Mouse (Mus musculus) left cerebral cortex, adult 8-10 months (tissue): Measurements from ENCODE around the gene Vps37b. TPM values are rescaled to one million over a fixed set of nuclear protein-coding genes. Genes with fewer than 3 reads are reported as not detected.
A peak's percentile ranks its signal among the peaks of the same experiment; 100 is the strongest.

Experiments used
- DNase-seq, 2 experiments: peaks; one replicate each; pipeline ENCODE4 v3.0.0; 2022; ENCODE audit warnings: low spot score in 2 of 2
- total RNA-seq, 4 experiments: library from RNA; stranded (reverse); gene quantifications; 2 replicates each; pipeline ENCODE4 v1.2.4; 2022

Vps37b gene
- total RNA-seq, 4 experiments from 2014 or later = 35.5 to 47.5 (median 42.3) TPM

DNA sequence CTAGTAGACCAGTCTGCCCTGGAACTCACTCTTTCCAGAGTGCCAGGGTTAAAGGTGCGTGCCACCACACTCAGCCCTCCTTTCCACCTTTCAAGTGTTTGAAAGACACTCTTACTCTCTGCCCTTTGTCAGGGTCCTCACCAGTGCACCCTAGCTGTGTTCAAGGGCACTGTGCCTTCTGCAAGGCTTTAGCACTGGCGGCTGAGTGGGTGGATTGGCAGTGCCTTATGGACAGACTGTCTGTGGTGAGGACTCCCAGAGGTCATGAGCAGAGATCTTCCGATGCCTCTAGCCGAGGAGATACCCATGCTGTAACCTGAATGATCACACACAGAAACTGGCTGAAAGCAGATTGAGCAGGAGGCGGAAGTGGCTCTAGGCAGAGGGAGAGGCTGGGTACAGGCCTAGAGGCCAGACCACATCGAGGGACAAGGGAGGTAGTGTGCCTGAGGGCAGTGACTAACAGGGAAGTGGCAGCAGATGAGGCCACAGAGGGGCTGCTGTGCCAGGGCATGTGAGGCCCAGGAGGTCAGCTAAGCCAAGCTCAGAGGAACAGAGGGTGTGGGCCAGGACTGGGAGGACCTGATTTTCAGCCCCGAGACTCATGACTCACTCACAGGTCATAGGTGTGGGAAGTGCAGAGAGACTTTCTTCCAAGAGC, 14.8 kb upstream of the Vps37b start:
- no peak for DNase-seq

DNA sequence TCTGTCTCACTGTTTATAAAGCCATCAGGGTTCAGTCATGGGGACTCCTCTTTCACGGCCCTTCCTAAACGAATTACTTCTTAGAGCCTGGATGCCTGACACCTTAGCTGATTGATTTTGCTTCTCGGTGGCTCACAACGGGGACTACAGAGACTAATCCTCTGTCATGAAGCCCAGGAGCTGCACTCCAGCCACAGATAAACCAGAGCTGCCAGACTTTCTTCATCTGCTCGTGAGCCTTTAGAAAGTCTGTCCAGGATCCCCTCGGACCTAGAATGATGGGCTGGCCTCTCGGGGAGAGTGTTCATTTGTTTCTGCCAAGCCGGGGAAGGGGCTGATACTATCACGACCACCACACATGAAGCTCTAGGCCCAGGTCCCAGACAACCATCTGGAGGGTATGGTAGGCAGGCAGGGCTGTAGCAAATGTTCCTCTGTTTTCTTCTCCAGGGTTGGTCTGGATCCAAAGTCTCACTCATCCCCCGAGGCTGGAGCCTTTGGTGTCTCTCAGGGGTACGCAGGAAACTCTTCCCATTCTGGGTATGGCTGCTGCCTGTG, 13.5 kb upstream of the Vps37b start:
- DNase-seq = no peak

DNA sequence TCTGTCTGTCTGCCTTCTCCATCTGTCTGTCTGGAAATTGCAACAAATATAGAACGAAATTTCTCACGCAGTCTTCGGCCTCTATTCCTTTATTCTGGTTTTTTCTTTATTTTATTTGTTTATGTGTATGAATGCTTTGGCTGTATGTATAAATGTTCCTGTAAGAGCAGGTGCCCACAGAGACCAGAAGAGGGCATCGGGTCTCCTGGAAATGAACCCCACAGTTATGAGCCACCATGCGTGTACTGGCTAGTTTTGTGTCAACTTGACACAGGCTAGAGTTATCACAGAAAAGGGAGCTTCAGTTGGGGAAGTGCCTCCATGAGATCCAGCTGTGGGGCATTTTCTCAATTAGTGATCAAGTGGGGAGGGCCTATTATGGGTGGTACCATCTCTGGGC, 11.9 kb upstream of the Vps37b start:
- DNase-seq = no peak

DNA sequence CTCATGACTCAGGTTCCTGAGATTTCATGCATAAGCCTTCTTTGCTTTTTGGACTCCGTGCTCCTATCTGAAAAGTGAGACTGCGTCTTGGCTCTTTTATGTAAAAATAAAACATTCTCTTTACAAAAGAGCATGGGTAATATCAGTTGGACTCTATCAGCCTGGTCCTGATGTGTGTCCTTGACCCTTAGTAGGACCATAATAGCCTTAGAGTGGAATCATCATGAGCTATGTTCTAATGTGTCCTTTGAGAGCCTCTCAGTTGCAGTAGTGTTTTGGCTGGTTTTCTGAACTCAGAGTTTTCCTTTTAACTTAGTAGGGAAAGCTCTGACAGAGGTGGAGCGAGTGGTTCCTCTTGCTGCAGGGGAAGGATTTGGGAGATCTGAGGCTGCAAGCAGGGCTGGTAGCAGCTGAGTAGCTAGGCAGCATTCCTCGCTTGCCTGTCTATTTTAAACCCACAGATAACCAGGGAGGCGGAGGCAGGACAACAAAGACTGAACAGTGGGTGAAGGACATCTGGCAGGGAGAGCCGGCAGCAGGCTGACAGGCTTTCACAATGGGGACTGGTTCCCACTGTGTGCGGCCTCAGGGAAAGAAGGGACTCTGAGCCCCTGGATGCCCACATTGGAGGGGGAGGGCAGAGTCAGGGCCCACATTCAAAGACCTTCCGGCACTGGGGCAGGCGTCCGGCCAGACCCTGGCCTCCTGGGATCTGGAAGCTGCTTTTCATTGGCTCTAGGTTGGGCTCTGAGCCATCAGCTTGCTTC, 11.3 kb upstream of the Vps37b start:
- DNase-seq = peak in 1 of 2 experiments; percentile 87

DNA sequence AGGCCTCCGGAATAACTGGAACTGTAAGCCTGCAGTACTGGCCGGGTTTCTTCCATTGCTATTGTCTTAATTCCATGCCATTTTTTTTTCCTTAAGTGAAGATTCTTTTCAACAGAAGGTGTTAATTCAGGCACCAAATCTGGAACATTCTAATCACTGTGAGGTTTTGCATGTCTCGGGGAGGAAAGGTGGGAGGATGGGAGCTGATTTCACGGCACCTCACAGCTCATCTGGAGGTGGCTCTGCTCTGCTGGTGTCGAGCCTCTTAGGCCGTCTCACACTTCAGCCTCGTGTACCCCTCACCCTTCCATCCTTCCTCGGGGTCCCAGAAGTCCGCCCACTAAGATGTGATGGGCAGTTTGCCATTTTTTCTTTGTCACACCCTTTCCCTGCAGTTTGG, 9.0 kb upstream of the Vps37b start:
- peak in 1 of 2 experiments; percentile 58 for DNase-seq

DNA sequence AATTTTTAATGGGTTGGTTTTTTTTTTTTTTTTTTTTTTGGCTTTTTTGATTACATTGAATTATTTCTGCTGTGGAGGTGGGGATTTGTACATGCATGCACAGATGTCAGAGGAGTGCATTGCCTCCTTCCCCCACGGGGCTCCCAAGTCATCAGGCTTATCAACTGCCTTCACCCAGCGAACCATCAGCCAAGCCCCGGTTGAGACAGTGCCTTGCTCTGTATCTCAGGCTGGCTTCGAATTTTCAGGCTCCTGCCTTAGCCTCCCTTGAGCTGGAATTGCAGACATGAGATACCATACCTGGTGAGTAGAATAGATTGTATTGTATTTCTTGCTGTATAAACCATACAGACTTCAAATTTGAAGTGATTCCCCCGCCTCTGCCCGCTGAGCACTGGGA, 7.5 kb upstream of the Vps37b start:
- DNase-seq = no peak

DNA sequence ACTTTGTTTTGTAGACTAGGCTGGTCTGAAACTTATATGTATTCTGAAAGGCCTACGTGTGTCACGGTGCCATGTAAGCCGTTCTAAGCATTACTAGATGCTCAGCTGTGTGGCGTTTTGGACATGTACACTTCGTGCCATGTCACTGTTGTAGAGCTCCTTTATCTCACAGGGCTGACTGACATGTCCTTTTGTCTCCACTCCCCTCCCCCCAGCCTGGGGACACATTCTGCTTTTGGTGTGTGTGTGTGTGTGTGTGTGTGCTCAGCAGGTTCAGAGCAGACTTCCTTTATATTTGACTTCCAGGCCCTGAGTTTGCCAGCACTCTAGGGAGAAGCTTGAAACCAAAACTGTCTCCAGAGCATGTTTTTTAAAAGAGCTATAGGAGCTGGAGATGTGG, 4.8 kb upstream of the Vps37b start:
- no peak for DNase-seq

DNA sequence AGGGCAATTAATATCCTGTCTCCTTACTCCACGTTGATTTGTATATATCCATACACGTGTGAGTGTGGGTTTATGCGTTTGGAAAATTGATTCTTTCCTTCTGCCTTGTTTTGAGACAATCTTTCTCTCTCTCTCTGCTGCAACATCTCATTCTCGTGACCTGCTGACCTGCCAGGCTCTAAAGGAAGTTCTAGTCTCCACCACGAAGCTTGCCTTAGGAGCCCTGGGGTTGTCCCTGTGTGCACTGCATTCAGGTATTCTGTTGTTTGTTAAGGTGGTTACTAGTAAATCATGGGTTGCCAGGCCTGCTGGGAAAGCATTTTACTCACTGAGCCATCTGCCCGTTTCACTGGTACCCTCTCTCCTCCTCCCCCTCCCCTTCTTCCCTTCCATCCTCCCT, 4.3 kb upstream of the Vps37b start:
- DNase-seq = no peak

DNA sequence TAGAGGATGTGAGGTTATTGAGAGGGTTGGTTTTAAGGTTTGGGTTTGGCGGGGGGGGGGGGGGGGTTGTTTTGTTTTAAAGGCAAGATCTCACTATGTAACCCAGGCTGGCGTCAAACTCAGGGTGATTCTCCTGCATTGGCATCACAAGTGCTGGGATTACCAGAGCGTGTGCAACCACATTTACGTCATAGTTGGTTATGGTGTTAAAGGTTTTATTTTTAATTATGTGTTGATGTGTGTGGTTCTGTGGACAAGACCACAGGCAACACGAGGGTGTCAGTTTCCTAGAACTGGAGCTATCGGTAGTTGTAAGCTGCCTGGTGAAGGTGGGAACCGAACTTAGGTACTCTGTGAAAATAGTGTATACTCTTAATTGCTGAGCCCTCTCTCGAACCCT, 3.7 kb upstream of the Vps37b start:
- DNase-seq = no peak

DNA sequence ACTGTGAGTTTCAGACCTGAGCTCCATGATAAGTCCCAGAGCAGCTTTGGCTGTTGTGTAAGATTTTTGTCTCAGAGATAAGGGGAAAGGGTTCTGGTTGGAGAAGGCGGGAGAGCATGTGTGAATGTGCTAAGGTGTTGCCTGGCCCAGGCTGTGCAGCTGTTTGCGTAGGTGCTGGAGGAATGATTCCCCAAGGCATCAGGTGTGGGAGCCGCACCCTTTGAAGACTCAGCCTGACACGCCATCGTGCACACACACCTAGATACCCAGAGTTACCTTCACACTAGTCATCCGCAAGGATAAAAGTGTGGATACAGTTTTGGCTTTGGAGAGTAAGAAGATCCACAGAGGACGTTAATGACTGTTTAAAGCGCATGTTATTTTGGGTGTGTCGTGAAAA, 3.3 kb upstream of the Vps37b start:
- DNase-seq = no peak

DNA sequence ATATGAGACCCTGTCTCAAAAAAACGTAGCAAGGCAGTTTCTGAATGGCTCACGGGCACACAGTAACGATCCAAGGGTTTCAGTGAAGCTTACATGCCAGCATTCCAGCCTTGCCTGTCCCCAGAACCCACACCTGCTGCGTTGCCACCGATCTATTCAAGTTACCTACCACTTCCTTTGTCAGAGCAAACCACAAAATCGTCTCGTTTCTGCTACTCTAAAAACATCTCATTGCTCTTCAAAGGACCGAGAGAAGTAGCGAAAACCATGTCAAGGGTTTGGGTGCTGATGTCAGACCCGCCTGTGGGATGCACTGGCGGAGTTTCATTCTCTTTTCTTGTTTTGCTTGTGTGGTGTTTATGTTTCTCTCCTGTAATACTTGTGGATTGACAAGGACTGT, 2.4 kb upstream of the Vps37b start:
- DNase-seq = no peak

DNA sequence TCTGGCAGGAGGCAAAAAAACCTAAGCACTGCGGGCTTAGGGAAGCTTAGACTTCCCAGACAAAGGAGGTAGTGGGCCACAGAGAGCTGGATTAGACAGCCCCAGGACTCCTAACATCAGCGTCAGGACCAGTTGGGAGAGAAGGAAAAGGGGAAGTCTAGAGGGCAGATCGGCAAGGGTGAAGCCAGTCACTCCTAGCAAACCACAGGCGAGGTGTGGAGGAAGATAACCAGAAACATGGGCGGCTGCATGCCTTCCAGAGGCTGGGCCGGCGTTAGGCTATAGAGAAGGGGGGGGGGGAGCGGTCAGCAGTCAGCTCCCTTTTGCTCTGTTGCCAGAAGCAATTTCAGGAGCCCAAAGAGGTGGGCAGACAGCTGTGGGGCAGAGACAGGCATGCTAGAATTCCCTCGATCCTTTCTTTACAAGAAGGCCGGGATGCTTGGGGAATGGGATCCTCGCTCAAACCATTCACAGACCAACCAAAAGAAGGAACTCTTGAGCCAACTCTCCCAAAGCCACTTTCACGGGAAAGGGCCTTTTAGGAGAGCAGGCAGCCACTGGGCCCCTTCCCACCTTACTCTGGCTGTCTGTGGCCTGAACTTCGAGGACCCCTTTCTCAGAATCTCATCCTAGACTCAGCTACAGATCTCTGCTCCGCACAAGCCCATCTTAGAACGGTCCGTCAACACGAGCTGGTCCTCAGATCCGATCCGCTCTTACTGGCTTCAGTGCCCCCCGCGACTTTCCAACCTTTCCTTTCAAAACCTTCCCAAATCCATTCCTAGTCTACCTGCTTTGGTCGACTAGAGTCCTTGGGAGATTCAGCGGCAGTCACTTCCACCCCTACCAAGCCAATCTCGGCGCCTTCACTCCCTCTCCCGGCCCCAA, 758 bp downstream of the Vps37b start:
- DNase-seq = no peak

DNA sequence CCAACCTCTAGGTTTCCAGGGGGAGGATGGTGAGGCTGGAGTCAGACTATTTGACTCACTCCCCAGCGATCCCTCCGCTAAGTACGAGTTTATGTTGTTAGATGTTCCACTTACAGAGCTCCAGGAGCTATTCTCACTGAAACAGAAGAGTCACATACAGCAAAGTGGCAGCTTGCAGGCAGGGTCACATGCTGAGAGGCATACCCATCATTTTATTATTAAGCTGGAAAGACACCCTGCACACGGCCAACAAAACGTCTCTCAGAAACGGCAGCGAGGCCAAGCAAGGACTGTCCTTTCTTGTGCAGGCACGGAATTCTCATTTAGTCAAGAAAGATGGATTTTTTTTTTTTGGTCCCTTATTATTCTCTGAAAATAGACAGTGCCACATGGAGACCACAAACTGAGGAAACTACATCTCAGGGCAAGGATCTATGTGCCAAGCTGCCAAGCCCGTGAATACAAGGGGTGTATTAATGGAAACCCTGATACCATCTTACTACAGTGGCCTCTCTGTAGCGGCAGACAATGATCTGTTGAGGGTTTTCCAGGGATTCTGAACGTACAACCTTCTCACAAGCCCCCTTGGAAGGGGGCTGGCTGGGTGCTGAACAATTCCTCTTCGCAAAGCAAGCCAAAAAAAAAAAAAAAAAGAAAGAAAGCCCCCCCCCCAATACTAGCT, 1.5 kb downstream of the Vps37b start:
- no peak for DNase-seq

DNA sequence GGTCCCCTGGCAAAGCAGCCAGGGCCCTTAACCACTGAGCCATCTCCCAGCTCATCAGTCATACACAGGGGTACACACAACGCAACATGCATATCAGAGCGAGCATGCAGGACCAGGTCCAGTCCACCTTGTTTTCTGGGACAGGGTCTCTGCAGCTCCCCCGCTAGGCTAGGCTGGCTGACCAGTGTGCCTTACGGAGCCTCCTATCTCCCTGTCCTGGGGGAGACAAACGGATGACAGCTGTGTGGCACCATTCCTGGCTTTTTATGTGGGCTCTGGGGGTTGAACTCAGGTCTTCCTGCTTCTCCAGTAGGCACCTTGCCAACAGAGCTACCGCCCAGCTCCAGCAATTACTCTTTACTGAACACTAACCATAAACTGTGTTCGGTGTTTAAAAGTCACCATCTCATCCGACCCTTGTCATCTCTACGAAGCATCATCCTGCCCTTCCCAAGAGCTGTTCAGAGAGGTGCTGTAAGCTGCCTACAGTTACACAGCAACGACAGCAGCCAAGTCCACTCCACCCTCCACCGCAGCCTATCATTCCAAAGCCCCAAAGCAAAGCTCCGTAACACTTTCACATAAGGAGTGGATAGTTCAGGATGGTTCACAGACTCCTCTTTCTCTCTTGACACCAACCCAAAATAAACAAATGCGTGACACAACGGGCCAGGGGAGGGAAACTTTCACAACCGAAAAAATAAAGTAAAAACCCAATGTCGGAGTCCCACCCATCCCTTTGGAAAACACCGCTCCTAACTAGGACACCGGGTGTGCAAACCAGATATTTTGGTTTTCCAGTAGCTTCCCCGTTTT, 2.6 kb downstream of the Vps37b start:
- no peak for DNase-seq

DNA sequence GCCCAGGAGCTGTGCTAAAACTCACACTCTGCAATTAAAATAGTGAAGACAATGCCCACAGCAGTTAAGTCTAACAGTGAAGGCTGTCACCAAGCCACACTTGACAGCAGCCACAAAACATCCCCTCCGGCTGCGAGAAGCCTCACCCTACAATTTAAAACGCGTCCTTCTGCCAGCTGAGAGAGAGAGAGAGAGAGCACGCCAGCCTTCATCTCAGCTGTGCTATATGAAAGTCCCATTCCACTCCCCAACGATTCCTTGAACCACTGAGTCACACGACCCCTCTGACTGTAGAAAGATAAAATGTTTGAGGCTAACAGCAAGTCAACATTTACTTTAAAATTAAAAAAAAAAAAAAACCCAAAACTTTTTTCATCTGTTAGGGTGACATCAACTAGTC, 3.4 kb downstream of the Vps37b start:
- DNase-seq = no peak

DNA sequence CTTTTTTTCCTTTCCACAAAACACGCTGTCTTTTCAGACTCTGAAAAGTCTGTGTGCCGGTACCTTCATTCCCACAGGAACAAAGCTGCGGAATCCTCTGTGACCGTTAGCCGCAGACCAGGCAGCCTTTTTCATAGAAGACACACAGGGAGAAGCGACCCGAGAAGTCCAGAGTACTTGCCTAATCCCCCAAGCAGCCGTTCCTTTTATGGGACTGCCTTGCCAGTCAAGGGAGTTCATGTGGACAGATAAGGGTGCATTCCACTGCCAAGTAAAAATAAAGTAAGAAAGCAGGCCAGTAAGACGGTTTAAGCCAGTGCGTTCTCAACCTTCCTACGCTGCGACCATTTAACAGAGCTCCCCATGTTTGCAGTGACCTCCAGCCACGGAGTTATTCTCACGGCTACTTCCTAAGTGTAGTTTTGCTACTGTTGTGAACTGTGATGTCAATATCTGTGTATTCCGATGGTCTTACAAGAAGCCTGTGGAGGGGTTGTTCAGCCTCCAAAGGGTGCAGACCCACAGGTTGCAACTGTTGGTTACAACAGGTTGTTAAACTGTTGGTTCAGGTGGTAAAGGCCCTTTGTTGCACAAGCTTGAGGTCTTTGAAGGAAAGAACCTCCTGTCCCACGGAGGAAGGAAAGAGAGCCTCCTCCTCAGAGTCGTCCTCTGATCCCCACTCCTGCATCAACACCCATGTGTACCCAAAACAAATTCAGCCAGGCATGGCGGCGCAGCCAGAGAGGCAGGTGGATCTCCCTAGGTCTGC, 4.2 kb downstream of the Vps37b start:
- no peak for DNase-seq

DNA sequence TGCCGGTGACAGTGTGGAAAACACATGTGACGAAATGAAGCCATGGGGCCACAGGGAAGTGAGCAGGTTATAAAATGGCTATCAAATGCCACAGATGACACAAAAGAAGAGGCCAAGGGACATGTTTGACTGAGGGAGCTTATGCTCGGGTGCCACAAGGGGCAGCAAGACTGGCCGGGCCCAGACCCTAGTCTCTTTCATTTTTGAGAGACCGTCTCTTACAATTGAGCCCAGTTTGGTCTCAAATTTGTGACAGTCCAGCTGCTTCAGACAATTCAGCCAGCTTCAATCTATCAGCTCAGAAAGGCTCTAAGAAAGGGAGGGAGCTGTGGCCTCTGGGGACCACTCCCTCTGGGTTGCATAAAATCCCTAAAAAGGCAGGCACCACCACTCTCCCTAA, 5.5 kb downstream of the Vps37b start:
- DNase-seq = no peak

DNA sequence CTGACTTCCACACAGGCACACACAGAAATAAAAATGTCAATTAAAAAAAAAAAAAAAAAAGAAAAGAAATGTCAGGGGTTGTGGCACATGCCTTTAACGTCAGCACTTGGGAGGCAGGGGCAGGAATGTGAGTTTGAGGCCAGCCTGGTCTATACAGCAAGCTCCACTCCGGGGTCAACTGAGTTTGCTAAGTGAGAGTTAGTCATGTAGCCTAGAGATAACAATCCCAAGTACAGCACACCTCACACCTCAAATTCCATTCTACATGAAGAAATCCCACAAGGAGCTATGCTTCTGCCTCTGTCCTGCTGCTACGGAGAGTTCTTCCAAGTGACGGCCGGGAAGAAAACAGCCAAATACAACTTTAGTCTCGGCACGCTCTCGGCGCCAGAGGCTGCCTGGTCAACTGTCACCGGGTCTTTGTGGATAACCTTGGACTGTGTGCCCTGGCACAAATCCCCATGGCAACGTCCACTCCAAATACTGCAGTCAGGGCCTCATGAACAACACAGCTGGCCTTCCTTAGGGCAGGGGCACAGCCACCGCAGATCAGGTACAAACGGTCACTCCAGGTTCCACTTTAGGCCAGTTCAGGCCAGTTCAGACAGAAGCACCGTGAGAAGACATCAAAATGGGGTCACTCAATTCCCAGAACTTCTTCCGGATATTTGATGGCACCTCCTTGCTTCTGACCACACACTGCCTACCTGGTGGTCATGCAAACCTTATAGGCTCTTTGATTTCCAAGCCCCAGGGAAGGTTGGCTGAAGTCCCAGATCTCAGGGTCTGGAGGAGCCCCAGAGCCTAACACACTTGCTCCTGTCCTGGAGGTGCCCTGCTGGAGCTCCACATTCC, 6.3 kb downstream of the Vps37b start:
- no peak for DNase-seq

DNA sequence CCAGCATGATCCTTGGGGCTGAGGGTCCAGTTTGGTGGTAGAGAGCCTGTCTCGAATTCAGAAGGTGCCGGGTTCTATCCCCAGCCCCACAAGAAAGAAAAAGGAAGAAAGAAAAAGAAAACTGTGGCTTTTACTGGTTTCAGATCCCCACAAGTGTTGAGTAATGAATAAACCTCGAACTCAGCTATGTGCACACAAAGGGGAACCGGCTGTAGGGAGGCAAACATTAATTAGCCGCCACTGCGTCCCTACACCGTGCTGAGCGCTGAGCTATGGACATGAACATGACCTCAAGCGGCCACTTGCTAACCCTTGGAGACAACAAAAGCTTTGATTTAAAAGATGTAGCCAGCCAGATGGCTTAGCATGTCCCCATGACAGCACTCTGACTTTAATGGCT, 6.9 kb downstream of the Vps37b start:
- no peak for DNase-seq
